Mouse (Mus musculus) left cerebral cortex, adult 11 months (tissue): ENCODE data around the gene Vezt.

Source experiments
- DNase-seq: peaks from one replicate; pipeline ENCODE4 v3.0.0; 2022; ENCODE audit warnings: low spot score

The Vezt gene

DNA sequence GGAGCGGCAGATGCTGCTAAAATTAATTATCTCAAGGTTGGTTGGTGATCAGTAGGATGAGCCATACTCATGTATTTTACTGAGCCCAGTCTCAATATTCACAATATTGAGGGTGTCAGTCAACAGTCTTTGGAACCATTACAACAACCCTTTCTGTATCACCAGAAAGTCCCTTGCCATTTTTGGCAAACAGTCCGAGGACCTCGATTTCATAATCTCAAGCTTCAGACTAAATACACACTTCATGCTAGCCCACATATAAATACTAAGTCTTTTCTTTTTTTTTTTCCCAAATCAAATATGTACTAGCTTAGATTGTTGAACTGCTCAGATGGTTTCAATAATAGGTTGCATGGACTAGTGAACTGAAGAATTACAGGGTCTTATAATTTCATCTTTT is 84.6 kb downstream of the Vezt start:
- no peak for DNase-seq

DNA sequence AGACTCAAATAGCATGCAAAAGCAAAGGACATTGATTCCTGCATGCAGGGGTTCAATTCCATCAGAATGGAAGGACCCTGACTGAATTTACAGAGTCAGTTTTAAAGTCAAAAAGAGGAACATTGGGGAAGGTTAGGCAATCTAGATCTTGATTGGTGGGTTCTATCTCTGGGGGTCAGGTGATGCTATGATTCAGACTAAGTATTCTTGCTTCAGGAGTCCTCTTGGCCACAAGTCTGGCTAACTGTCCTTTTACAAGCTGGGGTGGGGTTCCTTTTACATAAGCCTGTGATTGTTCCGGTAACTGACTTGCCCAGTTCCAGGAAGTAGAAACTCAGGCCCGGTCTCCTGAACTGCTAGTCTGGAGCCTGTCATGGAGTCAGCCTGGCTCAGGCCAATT is 85.7 kb downstream of the Vezt start:
- no peak for DNase-seq

DNA sequence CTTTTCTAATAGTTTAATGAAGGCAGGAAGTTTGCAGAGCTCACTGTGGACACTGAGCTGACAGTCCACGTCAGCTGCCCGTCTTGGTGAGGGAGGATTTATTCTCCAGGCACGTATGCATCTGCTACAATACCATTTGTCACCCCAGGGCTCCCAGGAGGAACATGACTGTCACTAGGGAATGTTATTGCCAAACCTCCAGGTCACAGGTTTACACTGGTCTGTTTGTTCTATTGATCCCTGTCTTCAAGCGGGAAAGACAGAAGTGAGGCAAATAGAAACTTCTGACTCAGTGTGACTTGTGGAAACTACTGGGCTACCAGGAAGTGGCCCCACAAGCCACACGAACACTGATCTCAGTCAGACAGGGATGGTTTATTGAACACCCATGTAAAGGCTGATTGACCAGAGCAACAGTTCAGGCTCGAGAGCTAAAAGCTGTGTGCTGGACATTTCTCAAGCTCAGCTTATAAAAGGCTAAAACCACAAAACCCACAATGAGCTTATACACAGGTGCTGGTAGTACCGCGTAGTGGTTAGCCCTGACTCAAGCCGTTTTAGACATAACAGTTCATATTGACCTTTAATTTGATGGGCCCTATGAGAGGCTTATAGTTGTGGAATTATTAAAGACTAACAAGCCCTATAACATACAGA is 89.6 kb downstream of the Vezt start:
- DNase-seq = no peak

DNA sequence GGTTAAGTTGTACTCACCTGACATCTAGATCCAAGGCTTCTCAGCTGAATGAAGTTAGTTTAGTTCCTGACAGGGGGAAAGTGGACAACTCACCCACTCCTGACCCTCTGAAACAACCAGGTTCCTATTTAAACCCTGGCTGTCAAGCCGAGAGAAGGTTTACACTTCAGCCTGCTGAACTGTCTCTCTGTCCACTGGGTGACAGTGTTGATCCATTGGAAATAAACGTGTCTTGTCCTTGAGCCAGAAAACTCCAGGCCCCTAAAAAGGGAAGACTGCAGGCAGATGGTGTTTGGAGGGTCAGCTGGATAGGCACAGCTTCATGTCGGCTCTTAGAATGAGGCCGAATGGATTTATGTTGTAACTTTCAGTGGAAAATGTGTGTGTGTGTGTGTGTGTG is 90.3 kb downstream of the Vezt start:
- DNase-seq = no peak

DNA sequence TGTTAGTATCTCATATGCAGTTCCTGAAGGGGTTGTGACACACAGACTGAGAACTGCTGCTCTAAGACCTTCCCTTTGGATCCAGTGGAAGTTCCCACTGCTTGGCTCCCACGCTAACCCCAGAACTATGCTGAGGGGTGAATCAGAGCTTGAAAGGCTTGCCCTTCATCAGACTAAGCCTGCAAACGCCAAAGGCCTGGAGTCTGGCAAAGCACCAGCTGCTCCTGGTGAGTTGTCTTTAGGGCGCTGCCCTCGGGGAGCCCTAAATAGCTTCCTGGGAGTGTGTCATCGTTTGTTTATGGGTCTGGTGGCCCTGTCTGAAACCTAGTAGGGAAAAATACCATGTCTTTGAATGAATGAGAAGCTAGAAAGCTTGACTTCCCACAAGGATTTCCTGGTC is 91.4 kb downstream of the Vezt start:
- no peak for DNase-seq

DNA sequence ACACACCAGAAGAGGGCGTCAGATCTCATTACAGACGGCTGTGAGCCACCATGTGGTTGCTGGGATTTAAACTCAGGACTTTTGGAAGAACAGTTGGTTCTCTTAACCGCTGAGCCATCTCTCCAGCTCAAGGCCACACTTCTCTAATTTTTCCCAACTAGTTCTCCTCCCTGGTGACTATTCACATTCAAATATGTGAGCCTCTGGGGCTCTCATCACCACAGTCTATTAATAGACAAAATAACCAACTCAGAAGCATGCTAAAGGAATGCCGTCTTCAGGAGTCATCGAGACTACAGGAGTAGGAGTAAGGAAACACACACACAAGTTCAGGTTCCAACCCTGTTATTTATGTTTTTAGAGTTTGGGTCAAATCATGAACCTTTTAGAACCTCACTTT is 95.3 kb downstream of the Vezt start:
- DNase-seq = no peak

DNA sequence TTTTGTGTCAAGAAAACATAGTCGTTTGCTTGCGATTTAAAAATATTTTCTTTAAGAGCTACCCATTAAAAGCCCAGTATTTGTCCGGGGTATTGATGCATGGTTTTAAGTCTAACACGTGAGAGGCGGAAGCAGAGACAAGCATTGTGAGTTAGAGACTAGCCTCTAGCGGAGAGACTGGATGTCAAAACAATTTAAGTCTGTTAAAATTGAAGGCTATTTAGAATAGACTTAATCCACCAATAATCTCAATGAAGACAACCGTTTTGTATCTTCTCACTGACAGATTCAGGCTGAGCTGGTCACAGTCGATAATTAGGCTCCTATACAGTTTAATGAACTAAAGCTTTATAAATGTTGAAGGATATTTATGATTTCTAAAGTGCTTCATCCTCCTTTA is 95.9 kb downstream of the Vezt start:
- no peak for DNase-seq

DNA sequence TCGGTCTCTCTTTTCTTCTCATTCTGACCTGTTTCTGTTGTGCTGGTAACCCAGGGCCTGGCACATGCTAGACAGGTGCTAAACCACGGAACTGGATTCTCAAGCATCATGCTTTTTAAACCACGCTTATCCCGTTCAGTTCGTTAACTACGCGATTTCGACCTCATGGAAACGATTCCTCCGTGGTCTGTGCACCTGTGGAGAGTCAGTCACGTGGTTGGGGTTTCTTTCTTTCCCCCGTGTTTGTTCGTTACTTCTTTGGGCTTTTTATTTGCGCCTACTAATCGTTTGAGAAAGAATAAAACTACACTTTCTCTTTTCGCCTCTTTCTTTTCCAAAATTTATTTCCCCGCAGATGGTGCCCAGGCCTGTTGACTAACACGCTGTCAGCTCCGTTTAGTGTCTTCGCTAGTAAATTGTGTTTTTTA is 96.8 kb downstream of the Vezt start:
- DNase-seq = no peak

DNA sequence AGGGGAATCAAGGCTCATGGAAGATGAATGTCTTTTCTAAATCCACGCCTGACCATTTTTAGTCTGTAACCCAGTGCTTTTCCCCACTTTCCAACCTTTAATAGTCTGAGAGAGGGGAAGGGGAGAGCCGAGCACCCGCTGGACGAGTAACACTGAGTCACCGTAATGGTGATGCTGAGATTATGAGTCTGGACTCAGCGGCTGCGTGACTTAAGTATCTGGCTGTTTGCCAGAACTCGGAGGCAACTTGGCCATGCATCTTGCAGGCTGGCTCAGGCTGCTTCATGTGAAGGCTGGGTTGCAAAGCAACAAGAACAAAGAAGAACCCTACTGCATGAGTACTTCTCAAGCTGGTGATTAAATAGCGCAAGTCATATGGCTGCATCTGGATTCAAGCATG is 101.6 kb downstream of the Vezt start:
- no peak for DNase-seq

DNA sequence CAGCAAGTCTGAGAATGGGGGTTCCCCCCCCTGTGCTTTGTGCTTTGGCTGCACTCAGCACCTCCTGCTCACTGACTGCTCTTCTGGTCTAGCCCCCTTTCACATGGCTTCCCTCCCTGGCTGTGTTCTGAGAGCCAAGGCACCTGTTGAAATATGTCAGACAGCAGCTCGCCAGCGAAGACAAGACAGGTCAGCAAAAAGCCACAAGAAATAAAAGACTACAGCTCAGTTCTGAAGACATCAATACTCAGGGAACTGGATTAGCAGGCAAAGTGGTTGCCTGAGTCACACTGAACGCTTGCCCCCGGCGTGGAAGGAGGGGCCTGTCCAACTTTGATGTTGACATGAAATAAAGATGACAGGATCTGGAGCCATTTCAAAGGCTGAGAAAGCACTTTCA is 102.8 kb downstream of the Vezt start:
- DNase-seq = no peak

DNA sequence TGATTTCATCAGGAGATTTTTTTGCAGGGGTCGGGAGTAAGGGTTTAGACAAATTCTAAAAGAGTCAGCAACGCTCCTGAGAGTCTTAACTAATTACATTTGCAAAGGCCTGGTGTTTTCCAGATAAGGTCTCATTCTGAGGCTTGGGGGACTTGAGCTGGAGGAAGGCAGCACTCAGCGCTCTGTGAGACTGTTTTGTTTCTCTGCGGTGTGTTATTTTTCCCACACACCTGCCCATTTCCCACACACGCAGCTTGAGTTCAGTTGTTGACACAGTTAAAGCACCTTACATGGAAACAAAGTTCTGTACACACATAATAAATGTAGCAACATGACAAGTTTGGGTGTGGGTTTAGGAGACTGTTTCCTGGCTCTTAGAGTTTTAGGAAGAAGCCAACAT is 103.6 kb downstream of the Vezt start:
- no peak for DNase-seq

DNA sequence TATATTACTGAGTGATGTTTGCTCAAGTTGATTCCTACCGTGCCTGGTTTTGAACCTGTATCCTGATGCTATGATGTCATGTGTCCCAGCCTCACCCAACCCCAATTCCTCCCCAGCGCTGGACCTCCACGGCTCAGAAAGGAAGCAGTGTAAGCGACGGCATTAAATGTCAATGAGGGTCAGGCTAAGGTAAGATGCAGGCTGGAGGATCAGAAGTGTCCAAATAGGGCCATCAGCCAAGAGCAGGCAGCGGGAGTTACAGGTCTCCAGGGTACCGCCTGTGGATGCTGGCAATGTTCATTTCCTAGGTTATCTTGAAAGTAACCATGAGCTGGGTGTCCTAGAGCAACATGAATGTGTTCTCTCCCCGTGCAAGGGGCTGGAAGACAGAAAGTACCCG is 104.2 kb downstream of the Vezt start:
- DNase-seq = no peak

DNA sequence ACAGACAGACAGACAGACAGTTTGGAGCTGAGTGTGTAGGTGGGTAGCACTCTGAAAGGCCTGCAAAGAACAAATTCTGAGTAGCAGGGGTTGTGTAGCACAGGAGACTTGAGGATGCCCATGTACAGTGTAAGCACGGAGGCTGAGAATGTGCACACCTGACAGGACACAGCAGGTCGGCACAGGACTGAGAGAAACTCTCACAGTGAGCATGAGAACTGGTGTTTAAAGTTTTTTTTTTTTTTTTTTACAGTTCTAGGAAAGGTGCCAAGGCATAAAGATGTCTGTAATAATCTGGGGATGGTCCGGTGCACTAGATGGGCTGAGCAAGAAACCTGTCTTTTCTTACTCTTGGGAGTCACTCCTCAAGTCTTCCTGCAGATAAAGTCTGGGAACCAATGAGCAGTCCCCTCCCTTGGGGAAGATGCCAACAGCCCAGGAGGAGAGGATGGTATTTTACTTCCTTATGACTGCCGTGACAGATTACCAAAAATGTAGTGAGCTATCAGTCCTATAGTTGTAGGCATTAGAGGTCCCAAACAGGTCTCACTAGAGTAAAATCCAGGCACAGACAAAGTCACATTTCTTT is 105.3 kb downstream of the Vezt start:
- no peak for DNase-seq

DNA sequence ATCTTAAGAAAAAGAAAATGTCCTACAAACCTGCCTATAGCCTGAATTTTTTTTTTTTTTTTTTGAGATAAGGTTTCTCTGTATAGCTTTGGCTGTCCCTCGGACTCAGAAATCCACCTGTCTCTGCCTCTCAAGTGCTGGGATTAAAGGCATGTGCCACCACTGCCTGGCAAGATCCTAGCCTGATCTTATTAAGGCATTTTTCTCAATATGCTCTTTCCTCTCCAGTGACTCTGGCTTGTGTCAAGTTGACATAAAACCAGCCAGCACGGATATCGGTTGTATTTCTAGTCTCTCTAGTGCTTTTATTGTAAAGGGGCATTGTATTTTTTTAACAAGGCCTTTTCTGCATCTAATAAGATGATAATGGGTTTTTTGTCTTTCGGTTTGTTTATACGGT is 111.0 kb downstream of the Vezt start:
- DNase-seq = no peak

DNA sequence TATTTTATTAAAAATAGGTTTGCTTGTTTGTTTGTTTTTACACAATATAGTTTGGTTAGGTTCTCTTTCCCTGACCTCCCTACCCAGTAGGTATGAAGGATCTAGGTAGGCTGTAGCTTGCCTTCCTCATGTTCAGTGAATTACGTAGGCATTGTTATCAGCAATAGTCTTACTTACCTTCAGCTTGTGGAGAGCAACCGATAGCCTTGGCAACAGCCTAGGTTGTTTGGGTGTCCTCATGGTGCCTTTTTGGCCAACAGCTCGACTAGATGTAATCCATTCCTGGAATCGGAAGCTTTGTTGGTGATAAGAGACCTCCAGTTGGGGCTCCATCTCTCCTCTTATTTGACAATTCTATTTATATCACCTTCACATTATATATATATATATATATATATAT is 114.5 kb downstream of the Vezt start:
- DNase-seq = no peak

DNA sequence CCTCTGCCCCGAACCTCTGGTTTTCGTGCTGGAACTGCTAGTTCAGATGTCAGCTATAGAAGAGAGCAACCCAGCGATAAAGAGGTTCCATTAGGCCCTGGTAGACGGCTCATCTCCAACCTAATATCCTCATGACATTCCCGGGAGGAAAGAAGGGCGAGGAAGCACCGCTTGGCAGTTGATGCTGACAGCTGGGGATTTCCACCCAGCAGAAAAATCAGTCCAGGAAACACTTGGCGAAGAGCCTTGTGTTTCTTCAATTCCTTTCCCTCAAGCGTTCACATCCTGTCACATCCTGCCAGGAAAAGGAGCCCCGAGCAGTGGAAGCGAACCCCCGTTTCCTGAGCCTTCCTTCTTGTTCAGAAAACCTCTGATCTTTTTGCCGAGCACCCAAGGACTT is 116.4 kb downstream of the Vezt start:
- no peak for DNase-seq

DNA sequence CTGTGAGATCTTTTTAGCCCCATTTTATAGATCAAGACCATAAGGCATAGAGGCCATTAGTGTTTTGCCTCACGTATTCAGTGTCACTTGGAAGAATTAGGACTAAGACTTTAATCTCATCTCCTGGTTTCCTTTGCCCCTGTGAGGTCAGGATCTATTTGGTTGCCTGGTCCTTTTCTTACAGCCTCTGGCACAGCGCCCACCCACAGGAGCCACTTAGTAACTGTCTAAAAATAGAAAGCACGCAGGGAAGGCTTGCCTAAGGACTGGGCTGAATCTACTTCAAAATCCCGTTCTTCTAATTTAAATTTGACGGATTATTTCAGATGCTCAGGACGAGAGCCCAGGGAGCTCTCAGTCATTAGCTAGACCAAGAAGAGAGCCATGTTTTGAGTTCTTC is 116.9 kb downstream of the Vezt start:
- no peak for DNase-seq

DNA sequence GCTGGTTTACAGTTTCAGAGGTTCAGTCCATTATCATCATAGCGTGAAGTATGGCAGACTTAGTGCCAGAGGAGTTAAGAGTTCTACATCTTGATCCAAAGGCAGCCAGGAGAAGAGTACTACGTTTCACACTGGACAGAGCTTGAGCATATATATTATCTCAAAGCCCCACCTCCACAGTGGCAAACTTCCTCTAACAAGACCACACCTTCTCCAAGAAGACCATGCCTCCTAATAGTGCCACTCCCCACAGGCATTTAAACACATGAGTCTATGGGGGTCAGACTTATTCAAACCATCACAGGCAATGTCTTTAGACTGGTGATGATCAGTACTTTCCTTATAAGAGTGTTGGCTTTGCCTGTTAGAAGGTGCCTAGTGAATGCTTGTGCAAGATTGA is 117.5 kb downstream of the Vezt start:
- no peak for DNase-seq

DNA sequence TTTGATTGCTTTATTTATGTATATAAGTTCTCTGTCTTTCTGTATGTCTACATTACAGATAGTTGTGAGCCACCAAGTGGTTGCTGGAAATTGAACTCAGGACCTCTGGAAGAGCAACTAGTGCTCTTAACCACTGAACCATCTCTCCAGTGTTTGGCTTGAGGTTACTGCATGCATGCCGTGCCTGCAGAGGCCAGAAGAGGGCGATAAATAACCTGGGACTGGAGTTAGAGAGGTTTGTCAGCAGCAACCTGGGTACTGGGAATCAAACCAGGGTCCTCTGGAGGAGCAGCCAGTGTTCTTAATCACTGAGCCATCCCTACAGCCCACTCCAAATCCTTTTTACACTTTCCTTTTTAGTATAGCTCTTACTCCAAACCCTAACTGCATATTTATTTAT is 118.8 kb downstream of the Vezt start:
- DNase-seq = no peak

DNA sequence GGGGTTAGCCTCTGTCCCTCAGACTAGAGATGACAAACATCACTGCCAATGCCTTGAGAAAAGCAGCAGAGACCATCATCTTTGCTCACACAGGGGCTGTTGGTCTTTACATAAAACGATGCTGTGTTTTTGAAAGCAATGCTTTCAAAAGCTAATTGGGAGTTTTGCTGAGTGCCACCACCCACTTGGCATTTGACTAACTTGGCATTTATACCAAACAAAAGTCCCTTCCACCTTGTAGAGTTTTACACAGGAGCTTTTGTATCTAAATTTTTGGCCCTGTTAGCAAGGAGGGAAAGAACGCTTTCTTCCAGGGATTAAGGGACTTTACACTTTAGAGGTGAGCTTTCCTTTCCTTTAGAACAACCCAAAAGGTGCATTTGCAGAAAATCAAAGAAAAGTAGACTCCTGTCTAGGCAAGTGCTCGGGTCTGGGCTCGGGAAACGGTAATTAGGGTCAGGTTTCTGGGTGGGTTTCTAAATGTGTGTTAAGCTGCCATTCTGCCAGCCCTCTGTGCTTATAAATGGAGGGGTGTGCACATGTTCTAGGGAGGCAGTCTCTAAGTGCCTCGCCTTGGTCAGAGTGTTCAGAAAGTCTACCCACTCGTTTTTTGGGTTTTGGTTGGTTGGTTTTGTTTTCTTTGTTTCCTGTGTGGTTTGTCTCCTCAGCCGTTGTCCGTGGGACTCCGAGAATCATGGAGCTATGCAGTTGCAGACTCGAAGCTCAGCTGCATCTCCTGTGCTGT is 119.9 kb downstream of the Vezt start:
- DNase-seq = no peak

DNA sequence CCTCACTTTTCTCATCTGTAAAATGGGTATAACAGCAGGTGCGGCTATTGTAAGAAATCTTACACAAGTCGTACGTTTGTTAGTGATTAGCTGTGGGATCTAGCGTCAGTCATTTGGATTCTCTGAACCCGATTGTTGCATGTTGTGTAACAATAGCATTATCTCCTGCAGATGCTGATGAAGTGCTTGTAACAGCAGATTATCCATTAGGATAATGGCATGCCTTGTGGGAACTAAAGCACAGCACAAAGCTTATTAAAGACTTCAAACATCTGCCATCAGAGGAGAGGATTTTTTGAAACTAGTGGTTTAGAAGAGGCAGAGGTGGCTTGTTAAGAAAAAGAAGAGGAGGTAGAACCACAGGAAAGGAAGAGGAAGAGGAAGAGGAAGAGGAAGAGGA is 122.1 kb downstream of the Vezt start:
- no peak for DNase-seq

DNA sequence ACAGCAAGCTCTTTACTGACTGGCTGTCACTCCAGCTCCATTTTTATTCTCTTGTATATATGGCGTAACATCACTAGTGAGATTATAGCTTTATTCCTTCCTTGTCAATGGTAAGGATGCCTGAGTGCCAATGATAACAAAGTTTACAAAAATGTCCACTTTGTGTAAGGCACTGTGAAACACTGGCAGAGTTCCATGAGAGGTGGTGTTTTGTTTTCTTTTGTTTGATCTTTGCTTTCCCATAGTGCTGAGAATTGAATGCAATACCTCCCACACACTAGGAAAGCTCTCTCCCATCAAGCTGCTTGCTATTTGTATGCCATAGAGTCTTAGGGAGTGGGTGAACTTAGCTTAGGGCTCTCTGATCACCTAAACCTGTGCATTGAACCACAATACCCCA is 122.7 kb downstream of the Vezt start:
- DNase-seq = no peak

DNA sequence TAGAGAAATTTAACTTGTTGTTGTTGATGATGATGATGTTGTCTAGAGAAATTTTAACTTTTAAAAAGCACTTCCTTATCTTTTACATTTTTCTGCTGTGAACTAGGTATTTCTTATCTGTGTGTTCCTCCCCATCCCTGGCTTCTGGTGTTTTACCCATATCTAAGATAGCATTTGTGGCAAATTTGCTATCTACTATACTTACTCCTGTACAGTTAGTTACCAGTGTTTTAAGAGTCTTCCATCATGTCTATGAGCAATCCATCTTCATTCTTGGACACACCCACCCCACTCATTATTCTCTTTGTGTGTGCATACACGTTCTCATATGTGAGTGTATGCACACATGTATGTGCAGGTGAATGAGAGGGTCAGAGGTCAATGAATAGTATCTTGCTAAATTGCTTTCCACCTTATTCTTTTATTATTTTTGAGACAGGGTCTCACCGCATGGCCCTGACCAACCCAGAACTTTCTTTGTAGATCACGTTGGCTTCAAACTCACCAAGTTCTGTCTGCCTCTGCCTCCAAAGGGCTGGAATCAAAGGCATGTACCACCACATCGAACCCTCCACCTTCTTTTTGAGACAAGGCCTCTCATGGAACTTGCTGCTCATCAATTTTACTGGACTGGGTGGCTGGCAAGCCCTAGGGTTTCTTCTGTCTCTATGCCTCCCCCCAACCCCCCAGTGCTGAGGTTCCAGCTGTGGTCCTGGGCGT is 123.3 kb downstream of the Vezt start:
- DNase-seq = no peak
